Mouse (Mus musculus) lung, postnatal 14 days (tissue): ENCODE data around the gene Ccz1.

Source experiments
- DNase-seq: peaks from one replicate; pipeline ENCODE4 v3.0.0; 2021

The Ccz1 gene

GRCm38 (mm10) chr5:143993260-143993659 is 21.4 kb downstream of the Ccz1 start:
- DNase-seq = peak; percentile 14

GRCm38 (mm10) chr5:143992661-143993060 is 22.0 kb downstream of the Ccz1 start:
- DNase-seq = peak; percentile 69

GRCm38 (mm10) chr5:143990086-143990485 is 24.6 kb downstream of the Ccz1 start:
- no peak for DNase-seq

DNA sequence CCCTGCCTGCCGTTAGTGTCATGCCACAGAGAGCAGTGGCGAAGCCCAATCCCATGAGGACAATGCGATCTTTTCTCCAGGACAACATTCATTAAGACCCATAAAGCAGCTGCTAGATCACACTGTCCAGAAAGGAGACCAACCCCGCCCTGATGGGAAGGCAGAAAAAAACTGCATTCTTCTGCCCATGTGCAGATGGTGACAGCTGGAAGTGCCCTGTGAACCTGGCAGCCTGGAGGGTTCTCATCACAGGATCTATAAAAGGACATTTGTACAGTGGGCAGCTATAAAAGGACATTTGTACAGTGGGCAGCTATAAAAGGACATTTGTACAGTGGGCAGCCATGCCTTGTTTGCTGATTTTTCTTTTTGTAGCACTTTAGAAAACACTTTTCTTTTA is 25.6 kb downstream of the Ccz1 start:
- no peak for DNase-seq

DNA sequence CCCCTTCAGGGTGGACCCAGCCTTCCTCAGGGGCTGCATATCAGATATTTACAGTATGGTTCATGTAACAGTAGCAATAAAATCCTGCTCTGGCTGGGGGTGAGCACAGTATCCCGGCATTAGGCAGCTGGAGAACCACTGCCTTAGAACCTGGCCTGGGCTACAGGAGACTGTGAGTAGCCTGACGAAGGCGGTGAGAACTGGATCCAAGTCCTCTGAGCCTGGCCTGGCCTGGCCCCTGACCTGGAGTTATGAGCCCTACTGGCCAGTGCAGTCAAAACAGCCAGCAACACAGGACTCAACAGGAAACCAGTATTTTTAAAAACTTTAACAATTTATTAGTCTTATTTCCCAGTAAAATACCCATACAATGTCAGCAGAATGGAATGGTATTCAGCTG is 27.1 kb downstream of the Ccz1 start:
- no peak for DNase-seq

GRCm38 (mm10) chr5:143985381-143985780 is 29.3 kb downstream of the Ccz1 start:
- DNase-seq = no peak

DNA sequence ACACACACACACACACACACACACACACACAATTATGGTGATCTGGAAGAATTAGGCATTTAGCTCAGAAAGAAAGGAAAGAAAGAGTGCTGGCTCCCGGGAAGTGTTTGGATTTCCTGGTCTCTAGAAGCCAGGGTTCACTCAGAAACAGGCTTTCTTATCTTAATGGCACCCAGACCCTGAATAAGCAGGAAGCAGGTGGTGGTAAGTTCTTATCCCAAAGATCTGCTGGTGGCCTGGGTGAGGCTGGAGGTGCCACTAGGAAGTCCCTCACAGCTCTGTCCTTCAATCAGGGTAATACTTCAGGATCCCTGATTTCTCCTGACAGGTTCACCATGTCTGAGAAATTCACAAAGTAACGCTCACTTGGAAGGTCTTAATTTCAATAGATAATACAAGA is 32.3 kb downstream of the Ccz1 start:
- no peak for DNase-seq

DNA sequence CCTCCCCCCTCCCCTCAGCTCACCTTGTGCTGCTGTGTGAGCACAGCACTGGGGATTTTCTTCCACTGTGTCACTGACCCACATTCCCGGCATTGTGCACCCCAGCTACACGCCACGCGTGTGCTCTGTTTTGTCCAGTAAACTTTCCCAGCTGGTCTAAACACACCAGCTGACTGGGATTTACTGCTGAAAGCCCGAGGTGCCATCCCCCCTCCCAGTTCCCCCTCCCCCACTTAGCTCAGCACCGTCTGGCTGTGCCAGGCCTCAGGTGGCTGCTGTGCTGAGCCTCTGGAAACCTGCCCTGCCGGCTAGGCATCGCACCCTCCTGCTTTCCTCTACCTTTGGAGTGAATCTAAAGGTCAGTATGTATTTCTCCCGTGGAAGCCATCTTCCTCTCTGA is 33.8 kb downstream of the Ccz1 start:
- DNase-seq = no peak

DNA sequence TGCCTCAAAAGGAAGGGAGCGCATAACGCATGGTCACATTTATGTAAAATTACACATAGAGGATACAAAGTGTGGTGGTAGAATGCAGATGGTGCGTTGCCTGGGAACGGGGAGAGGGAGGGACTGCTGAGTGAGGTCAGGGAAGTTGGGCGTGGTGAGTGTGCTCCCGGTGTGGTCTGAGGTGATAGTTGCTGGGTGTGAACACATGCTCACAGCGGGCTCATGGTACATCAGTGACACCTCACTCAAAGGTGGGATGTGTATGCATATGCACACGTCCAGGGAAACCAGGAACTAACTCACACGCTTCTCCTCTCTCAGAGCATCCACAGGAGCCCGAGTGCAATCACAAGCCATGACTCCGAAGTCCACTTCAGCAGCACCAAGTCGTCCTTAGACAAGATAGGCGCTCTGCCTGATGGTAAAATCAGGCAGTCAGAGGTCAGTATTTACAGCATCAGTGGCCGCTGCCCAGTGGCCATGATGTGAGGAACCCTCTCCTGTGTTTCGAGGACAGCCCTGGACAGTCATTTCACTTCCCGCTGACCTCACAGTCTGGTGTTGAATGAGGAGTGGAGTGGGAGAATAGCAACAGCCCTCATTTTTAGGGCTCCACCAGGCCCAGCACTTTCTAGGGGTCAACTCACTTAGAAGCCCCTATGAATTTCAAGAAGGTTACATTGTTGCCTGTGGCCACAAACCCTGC is 37.8 kb downstream of the Ccz1 start:
- no peak for DNase-seq

DNA sequence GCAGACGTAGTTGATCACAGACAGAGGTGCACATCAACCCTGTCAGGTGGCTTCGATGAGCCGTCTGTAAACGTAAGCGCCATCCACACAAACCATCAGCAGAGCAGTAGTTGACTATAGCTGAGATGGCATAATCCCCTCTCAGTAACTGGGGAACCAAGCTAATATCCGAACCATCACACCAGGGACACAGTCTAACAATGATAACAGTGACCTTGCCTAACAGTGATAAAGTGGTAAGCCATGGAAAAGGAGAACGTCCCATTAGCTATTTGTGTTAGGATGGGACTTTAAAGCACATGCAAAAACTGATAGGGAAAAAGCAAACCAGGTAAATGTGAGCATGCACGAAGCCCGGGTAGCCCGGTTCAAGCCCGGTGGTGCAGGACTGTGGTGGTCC is 38.4 kb downstream of the Ccz1 start:
- no peak for DNase-seq

- no peak for DNase-seq
Measured at GRCm38 (mm10) chr5:143975631-143975933, 39.1 kb downstream of the Ccz1 start.

- DNase-seq = peak; percentile 75
Measured at GRCm38 (mm10) chr5:143974931-143975630, 39.6 kb downstream of the Ccz1 start.

- DNase-seq = no peak
Measured at GRCm38 (mm10) chr5:143972628-143973027, 42.0 kb downstream of the Ccz1 start.

GRCm38 (mm10) chr5:143966671-143967070 is 48.0 kb downstream of the Ccz1 start:
- DNase-seq = no peak

DNA sequence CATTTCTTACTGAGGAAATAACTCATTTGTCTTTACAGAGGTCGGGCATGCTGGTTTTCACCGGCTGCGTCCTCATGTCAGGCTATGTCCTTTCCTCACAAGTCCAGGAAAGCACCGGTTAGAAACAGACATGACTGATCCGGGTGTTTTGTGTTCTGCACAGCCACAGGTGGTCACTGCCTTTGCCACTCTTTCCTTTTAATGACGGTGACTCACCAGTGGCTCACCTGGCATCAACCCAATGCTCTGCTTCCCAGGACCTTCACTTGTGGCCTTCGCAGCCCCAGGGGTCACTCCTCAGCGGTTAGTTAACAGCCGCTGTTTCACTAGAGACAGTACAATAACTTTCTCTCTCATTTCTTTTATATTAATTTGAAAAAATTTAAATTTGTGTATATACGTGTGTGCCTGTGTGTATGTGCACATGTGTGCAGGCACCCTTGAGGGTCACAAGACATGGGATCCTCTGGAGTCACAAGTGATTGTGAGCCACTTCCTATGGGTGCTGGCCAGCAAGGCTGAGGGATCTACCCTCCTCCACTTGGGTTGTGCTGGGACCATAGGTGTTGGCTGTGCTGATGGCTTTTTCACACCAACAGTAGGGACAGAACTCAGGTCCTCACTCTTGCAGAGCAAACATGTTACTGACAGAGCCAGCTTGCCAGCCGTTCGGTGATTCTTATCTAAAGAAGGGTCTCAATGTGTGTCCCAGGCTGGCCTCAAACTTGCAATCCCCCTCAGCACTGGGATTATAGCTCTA is 48.9 kb downstream of the Ccz1 start:
- no peak for DNase-seq

GRCm38 (mm10) chr5:143961176-143961575 is 53.5 kb downstream of the Ccz1 start:
- DNase-seq = no peak

GRCm38 (mm10) chr5:143959551-143959950 is 55.1 kb downstream of the Ccz1 start:
- DNase-seq = no peak

GRCm38 (mm10) chr5:143957101-143957500 is 57.6 kb downstream of the Ccz1 start:
- DNase-seq = no peak

DNA sequence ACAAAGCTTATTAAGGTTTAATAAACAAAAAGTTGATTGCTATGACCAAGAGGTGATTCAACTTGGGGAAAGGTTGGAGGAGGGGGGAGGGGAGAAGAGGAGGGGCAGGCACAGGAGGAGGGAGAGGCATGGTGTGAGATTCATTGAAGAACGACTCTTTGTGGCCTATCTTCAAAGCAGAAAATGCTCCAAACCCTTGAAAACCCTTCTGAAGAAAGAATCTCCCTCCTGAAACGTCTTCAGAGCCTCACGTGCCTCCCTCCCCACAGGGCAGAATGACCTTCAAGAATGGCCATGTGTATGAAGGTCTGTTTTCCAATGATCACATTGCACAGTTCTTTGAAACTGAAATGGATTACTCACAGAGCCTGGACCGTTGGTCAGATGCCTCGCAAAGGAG is 64.7 kb downstream of the Ccz1 start:
- no peak for DNase-seq

- no peak for DNase-seq
Measured at GRCm38 (mm10) chr5:143948361-143948760, 66.3 kb downstream of the Ccz1 start.

DNA sequence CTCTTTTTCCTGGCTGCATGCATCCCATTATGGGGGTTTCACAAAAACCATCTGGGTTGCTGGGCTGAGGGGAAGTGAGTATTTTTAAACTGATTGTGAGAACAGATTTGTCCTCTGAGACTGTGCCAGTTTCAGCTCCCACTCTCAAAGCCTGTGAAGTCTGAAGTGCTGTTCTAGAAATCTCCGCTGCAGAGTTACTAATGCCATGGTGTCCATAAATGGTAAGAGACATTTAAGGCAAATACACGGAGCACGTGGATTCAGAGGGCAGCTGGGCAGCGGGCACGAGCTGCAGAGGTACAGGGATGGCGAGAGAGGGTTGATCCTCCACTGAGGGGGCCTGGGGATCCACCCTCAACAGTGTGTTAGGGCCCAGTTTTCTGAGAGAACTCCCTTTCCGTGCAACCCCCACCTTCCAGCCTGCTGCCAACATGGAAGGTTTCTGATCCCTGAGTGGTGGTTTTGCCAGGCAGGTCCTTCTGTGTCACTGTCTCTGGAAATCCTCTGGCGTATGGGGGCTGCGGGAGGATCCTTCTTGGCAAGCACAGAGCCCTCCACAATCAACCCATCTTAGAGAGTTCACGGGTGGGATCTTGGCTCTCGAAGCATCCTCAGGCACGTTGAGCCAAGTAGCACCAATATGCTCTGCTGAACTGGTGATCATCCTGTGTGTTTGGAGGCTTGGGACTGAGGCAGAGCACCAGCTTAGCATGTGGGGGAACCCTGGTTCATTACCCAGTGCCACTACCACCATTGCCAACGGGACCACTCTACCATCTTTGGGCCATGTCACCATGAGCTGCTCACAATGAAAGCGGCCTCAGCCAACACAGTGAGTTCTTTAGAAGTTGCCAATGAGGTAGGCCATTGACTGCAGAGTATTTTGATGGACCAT is 71.2 kb downstream of the Ccz1 start:
- no peak for DNase-seq

DNA sequence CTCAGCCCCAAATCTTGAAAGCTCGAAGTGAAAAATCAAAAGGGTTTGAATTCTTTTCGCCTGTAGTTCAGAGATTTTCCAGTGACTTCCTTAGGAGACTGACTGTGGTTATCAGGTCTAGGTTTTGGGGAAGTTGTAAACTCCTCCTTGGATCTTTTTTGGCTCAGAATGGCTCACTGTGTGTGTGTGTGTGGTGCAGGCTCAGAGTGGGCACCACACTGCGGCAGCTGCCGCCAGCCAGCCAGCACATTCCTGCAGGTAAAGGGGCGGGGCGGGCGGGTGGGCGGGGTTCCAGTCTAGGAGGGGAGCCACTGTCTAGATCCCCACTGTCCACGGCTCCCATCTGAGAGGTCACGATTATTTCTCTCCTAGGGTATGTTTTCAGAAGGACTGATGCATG is 73.1 kb downstream of the Ccz1 start:
- no peak for DNase-seq
